Mouse (Mus musculus) limb, embryonic 11.5 days (tissue): ENCODE data around the gene Yipf6. TPM values are rescaled to one million over a fixed set of nuclear protein-coding genes. Genes with fewer than 3 reads are reported as not detected.
"Not testable (repeated sequence)": the region's sequence is repeated elsewhere in the genome, so short reads cannot be mapped to it uniquely, and the experiment has no call there.

ENCODE experiments used
- ATAC-seq: fragments of 200-750 bp; cut with Nextera tagmentation; 2 replicates; pipeline ENCODE4 v1.8.0; 2017; ENCODE audit warnings: low read depth; ENCODE audit not compliant: insufficient number of reproducible peaks, low FRiP score, low TSS enrichment
- DNase-seq: peaks from one replicate; pipeline ENCODE4 v3.0.0-alpha.2; 2015; ENCODE audit warnings: low spot score
- H3K27ac ChIP-seq: fragments of 300-500 bp; sonication (generic); replicated peaks from 2 replicates; pipeline ENCODE4 v1.5.1; 2014; ENCODE audit warnings: low read depth, mild to moderate bottlenecking, low read length
- H3K27me3 ChIP-seq: fragments of 300-500 bp; sonication (generic); 2 replicates; pipeline ENCODE4 v1.6.1; 2014; ENCODE audit warnings: mild to moderate bottlenecking, low read length, mixed read lengths; ENCODE audit not compliant: control insufficient read depth, insufficient read depth
- H3K36me3 ChIP-seq: fragments of 300-500 bp; sonication (generic); 2 replicates; pipeline ENCODE4 v1.6.1; 2014; ENCODE audit warnings: mild to moderate bottlenecking, low read length, moderate library complexity, mixed read lengths; ENCODE audit not compliant: control insufficient read depth, insufficient read depth
- H3K4me1 ChIP-seq: fragments of 300-500 bp; sonication (generic); 2 replicates; pipeline ENCODE4 v1.6.1; 2014; ENCODE audit warnings: low read length, mixed read lengths; ENCODE audit not compliant: control insufficient read depth, insufficient read depth
- H3K4me2 ChIP-seq: fragments of 300-500 bp; sonication (generic); 2 replicates; pipeline ENCODE4 v1.6.1; 2014; ENCODE audit warnings: low read depth, mild to moderate bottlenecking, moderate library complexity; ENCODE audit not compliant: severe bottlenecking
- H3K4me3 ChIP-seq: fragments of 300-500 bp; sonication (generic); 2 replicates; pipeline ENCODE4 v1.5.1; 2014; ENCODE audit warnings: low read depth, low read length
- H3K9ac ChIP-seq: fragments of 300-500 bp; sonication (generic); 2 replicates; pipeline ENCODE4 v1.6.1; 2014; ENCODE audit warnings: mild to moderate bottlenecking, low read length
- H3K9me3 ChIP-seq: fragments of 300-500 bp; sonication (generic); 2 replicates; pipeline ENCODE4 v1.6.1; 2016; ENCODE audit warnings: low read length; ENCODE audit not compliant: control insufficient read depth
- WGBS: fragments of 180-500 bp; shearing (Covaris S2); extraction: QIAGEN DNeasy Blood & Tissue Kit; methylation state at CpG from one replicate; pipeline ENCODE4 v1.1.7; 2014; 5-methylcytosine and 5-hydroxymethylcytosine counted together
- polyA plus RNA-seq: library from polyadenylated mRNA; unstranded; fragments of >200 nt; fragmentation: Nextera tagmentation; extraction: Ambion mirVana; gene quantifications from 2 replicates; pipeline ENCODE4 v1.2.1, GENCODE M21; 2014

Yipf6 gene
- polyA plus RNA-seq, 1 experiment from 2014 or later, result 15.8 TPM

DNA sequence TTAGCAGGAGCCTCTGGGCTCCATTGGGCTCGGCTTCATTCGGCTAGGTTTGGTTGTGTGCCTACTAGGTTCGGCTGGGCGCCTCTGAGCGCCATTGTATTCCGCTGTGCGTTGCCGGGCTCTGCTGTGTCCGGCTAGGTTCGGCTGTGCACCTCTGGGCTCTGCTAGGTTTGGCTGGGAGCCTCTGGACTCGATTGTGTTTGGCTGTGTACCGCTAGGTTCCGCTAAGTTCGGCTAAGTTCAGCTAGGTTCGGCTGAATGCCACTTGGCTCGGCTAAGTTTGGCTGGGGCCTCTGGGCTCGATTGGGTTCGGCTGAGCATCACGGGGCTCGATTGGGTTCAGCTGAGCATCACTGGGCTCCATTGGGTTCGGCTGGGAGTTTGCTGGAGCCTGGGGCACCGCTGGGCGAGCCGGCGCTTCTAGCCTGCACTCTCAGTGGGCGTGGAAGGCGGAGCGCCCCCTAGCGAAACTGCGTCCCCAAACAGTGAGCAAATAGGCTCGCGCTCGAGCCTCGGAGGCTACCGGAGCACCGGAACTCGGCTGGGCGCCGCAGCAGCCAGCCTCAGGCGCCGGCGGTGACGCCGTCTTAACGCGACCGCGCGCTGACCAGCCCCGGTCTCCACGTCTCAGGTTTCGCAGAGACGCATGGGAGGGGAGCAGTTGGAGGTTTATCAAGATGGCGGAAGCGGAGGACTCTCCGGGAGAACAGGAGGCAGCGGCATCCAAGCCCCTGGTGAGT is 1.6 kb downstream of the Yipf6 start:
- Histone ChIP-seq H3K4me1 (no peaks in the 10 kb centered on the region), H3K9ac (peak overlapping the region; percentile 72), H3K36me3 (no peaks in the 10 kb centered on the region), H3K27me3 (no peaks in the 10 kb centered on the region), H3K4me2 (peak overlapping the region; percentile 44), H3K4me3 (peak overlapping the region; percentile 53), H3K9me3 (no peaks in the 10 kb centered on the region), H3K27ac (peak overlapping the region; percentile 81)
- ATAC-seq (peak; percentile 90), DNase-seq (peak; percentile 95)
- WGBS, result 20% methylated on average over 57 of the region's 57 CpGs

DNA sequence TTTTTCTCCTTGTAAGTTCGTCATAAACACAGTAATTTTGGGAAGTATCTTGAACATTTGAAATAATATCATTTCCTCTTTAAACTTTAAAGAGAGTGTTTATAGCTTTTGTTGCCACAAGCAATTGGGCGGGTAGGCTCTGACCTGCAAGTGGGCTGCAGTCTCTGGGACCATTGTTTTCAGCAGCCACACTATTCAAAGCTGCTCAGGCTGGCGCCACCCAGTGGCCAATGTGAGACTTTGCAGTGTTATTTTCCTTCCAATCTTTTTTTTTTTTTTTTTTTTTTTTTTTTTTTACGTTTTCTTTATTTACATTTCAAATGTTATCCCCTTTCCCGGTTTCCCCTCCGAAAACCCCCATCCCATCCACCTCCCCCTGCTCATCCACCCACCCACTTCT is 17.8 kb downstream of the Yipf6 start:
- no peaks in the 10 kb centered on the region for H3K27me3 ChIP-seq
- H3K4me1 ChIP-seq, result no peaks in the 10 kb centered on the region
- peak; percentile 58 for DNase-seq
- H3K9me3 ChIP-seq, result no peaks in the 10 kb centered on the region
- no peak overlapping the region for H3K27ac ChIP-seq
- WGBS, result 17% methylated on average over 6 of the region's 6 CpGs
- no peak overlapping the region for H3K4me2 ChIP-seq
- no peak for ATAC-seq
- H3K4me3 ChIP-seq, result no peak overlapping the region
- H3K9ac ChIP-seq, result no peak overlapping the region
- no peaks in the 10 kb centered on the region for H3K36me3 ChIP-seq

DNA sequence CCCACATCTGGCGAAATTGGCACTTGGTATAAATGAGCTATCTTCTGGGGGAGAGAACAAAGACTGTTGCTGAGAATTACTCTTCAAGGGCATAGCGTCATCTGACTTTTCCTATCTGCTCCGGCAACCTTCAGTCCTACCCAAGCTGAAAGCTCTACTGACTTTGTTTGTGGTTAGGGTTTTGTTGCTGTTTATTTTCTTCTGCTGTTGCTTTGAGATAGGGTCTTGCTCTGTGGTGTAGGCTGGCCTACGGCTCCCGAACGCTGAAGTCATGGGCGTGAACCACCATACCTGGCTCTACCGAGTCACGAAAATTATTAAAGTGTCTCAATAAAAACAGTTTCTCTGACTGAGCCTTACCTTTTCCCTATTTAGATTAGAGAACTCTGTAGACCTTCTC is 22.2 kb downstream of the Yipf6 start:
- H3K9me3 ChIP-seq, result no peaks in the 10 kb centered on the region
- ATAC-seq (no peak), DNase-seq (no peak)
- H3K27me3 ChIP-seq, result no peaks in the 10 kb centered on the region
- no peaks in the 10 kb centered on the region for H3K36me3 ChIP-seq
- H3K27ac ChIP-seq, result no peak overlapping the region
- H3K4me2 ChIP-seq, result no peak overlapping the region
- H3K4me3 ChIP-seq, result no peak overlapping the region
- 93% methylated on average over 9 of the region's 9 CpGs for WGBS
- H3K9ac ChIP-seq, result no peak overlapping the region
- no peaks in the 10 kb centered on the region for H3K4me1 ChIP-seq

DNA sequence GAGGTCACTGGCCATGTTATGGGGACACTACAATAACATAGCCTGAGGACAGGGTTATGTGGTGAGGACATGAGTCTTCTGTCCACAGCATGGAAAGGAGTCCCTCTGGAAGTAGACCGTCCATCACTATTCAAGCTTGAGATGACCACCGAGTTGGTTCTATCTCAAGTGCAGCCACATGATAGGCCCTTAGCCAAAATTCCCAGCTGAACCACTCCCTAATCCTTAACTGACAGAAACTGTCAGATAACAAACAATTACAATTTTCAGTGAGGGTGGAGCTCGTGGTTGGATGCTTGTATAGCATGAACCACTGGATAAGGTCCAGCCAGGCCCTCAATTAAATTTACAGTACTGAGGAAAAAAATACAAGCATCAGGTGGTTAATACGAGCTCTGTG is 22.9 kb downstream of the Yipf6 start:
- no peaks in the 10 kb centered on the region for H3K36me3 ChIP-seq
- H3K4me2 ChIP-seq, result no peak overlapping the region
- no peaks in the 10 kb centered on the region for H3K27me3 ChIP-seq
- H3K4me3 ChIP-seq, result no peak overlapping the region
- no peaks in the 10 kb centered on the region for H3K4me1 ChIP-seq
- no peaks in the 10 kb centered on the region for H3K9me3 ChIP-seq
- no peak overlapping the region for H3K9ac ChIP-seq
- H3K27ac ChIP-seq, result no peak overlapping the region
- no peak for ATAC-seq
- no peak for DNase-seq
- WGBS, result 81% methylated on average over 4 of the region's 4 CpGs

DNA sequence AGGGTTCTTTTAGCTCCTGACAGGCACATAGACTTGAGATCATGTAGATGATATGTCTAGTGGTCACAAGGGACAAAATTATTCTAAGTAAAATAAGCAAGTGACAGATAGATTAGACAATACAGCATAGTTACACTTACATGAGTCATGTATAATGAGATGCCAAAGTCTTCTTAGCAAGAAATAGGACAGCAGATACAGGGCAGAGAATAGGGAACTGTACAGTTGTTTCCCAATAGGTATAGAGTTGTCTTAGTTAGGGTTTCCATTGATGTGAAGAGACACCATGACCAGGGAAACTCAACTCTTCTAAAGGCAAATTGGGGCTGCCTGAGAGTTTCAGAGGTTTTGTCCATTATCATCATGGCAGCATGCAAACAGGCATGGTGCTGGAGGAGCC is 27.6 kb downstream of the Yipf6 start:
- Histone ChIP-seq H3K27ac (no peak overlapping the region), H3K9me3 (no peaks in the 10 kb centered on the region), H3K4me1 (no peaks in the 10 kb centered on the region), H3K36me3 (no peaks in the 10 kb centered on the region), H3K9ac (no peak overlapping the region), H3K27me3 (no peaks in the 10 kb centered on the region), H3K4me2 (no peak overlapping the region), H3K4me3 (no peak overlapping the region)
- no peak for DNase-seq
- ATAC-seq, result no peak

DNA sequence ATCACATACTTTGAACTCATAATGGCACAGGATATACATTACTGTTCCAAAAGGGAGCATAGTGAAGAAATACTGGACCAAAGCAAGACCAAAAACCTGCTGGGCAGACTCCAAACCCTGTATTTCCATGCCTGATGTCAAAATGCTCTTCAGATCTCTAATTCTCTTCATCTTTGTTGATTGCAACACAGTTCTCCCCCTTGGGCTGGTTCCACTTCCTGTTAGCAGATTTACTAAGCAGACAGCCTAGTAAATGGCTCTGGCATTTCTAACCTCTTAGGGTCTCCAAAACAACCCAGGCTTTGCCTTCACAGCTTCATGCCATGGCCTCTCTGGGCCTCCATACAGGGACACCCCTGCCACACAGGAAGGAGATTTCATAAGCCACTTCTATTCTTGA is 28.4 kb downstream of the Yipf6 start:
- Histone ChIP-seq H3K9ac (no peak overlapping the region), H3K36me3 (no peaks in the 10 kb centered on the region), H3K4me1 (no peaks in the 10 kb centered on the region), H3K9me3 (no peaks in the 10 kb centered on the region), H3K27me3 (no peaks in the 10 kb centered on the region), H3K4me3 (no peak overlapping the region), H3K27ac (no peak overlapping the region), H3K4me2 (no peak overlapping the region)
- no peak for DNase-seq
- ATAC-seq, result no peak

DNA sequence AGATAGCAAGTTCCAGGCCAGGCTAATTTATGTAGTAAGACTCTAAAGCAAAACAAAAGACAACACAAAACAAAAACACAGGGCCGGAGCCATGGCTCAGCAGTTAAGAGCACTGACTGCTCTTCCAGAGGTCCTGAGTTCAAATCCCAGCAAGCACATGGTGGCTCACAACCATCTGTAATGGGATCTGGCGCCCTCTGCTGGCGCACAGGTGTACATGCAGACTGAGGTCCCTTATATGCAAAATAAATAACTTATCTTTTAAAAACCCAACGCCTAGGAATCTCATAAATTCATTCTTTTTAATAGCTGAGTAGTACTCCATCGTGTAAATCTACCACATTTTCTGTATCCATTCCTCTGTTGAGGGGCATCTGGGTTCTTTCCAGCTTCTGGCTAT is 50.5 kb downstream of the Yipf6 start:
- DNase-seq, H3K4me1 ChIP-seq, H3K27ac ChIP-seq, H3K9ac ChIP-seq, H3K9me3 ChIP-seq, ATAC-seq, H3K4me3 ChIP-seq, H3K36me3 ChIP-seq, H3K27me3 ChIP-seq, H3K4me2 ChIP-seq: not testable (repeated sequence)
- 51% methylated on average over 5 of the region's 5 CpGs for WGBS

DNA sequence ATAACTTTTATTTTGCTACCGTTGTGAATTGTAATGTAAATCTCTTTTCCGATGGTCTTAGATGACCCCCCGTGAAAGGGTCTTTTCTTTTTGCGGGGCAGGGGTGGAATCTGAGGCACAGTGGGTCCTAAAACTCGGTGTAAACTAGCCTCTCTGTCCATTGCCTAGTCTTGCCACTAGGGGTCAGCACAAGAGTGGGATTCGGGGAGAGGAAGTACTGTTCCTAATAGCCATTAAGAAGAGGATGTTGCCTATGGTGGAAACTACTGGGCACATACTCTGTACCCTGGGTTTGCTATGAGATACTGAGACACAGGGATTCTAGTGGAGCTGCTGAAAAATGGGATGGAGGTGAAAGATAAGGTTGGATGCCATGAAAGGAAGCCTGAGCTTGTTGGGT is 53.5 kb downstream of the Yipf6 start:
- H3K36me3 ChIP-seq, result no peaks in the 10 kb centered on the region
- H3K27me3 ChIP-seq, result no peaks in the 10 kb centered on the region
- 44% methylated on average over 6 of the region's 6 CpGs for WGBS
- no peaks in the 10 kb centered on the region for H3K9me3 ChIP-seq
- no peak overlapping the region for H3K4me3 ChIP-seq
- no peak for ATAC-seq
- H3K4me1 ChIP-seq, result no peaks in the 10 kb centered on the region
- H3K4me2 ChIP-seq, result no peak overlapping the region
- no peak overlapping the region for H3K9ac ChIP-seq
- H3K27ac ChIP-seq, result no peak overlapping the region
- peak; percentile 70 for DNase-seq
